Mouse (Mus musculus) hindbrain, embryonic 13.5 days (tissue): Measurements from ENCODE around the gene Atp6v0e2. TPM values are rescaled to one million over a fixed set of nuclear protein-coding genes. Genes with fewer than 3 reads are reported as not detected.
"Not testable (repeated sequence)": the region's sequence is repeated elsewhere in the genome, so short reads cannot be mapped to it uniquely, and the experiment has no call there.

Experiments
- ATAC-seq: fragments of 200-750 bp; cut with Nextera tagmentation; 2 replicates; pipeline ENCODE4 v1.8.0; 2017; ENCODE audit warnings: moderate TSS enrichment; ENCODE audit not compliant: low FRiP score
- H3K27ac ChIP-seq: fragments of 300-500 bp; sonication (generic); 2 replicates; pipeline ENCODE4 v1.5.1; 2015; ENCODE audit warnings: inconsistent platforms, mild to moderate bottlenecking, moderate library complexity
- H3K27me3 ChIP-seq: fragments of 300-500 bp; sonication (generic); 2 replicates; pipeline ENCODE4 v1.6.1; 2015; ENCODE audit warnings: mild to moderate bottlenecking, inconsistent platforms
- H3K36me3 ChIP-seq: fragments of 300-500 bp; sonication (generic); 2 replicates; pipeline ENCODE4 v1.6.1; 2015; ENCODE audit warnings: mild to moderate bottlenecking, inconsistent platforms
- H3K4me1 ChIP-seq: fragments of 300-500 bp; sonication (generic); replicated peaks from 2 replicates; pipeline ENCODE4 v1.6.1; 2015; ENCODE audit warnings: inconsistent platforms
- H3K4me2 ChIP-seq: fragments of 300-500 bp; sonication (generic); 2 replicates; pipeline ENCODE4 v1.6.1; 2015; ENCODE audit warnings: inconsistent platforms, mild to moderate bottlenecking, moderate library complexity
- H3K4me3 ChIP-seq: fragments of 300-500 bp; sonication (generic); 2 replicates; pipeline ENCODE4 v1.5.1; 2015; ENCODE audit warnings: mild to moderate bottlenecking, inconsistent platforms
- H3K9ac ChIP-seq: fragments of 300-500 bp; sonication (generic); 2 replicates; pipeline ENCODE4 v1.6.1; 2015; ENCODE audit warnings: mild to moderate bottlenecking, inconsistent platforms
- H3K9me3 ChIP-seq: fragments of 300-500 bp; sonication (generic); 2 replicates; pipeline ENCODE4 v1.6.1; 2016; ENCODE audit warnings: inconsistent platforms
- WGBS: fragments of 180-500 bp; shearing (Covaris S2); methylation state at CpG from one replicate; pipeline ENCODE4 v1.1.7; 2015; 5-methylcytosine and 5-hydroxymethylcytosine counted together
- polyA plus RNA-seq: library from polyadenylated mRNA; unstranded; fragments of >200 nt; fragmentation: Nextera tagmentation; extraction: Ambion mirVana; gene quantifications from 2 replicates; pipeline ENCODE4 v1.2.1, GENCODE M21; 2015

Atp6v0e2 gene
- polyA plus RNA-seq, 1 experiment from 2014 or later, result 184 TPM

- H3K9me3 ChIP-seq, H3K4me3 ChIP-seq: not testable (repeated sequence)
- WGBS, result 96% methylated on average over 16 of the region's 16 CpGs
Measured at GRCm38 (mm10) chr6:48524882-48525281, 12.5 kb upstream of the Atp6v0e2 start.

GRCm38 (mm10) chr6:48527901-48528300 is 9.5 kb upstream of the Atp6v0e2 start:
- H3K4me1 ChIP-seq, result no peaks in the 10 kb centered on the region
- no peak overlapping the region for H3K27ac ChIP-seq
- no peak overlapping the region for H3K4me3 ChIP-seq
- no peaks in the 10 kb centered on the region for H3K9me3 ChIP-seq
- H3K36me3 ChIP-seq, result peaks cover 46% of the 10 kb centered on the region
- H3K27me3 ChIP-seq, result no peaks in the 10 kb centered on the region
- H3K4me2 ChIP-seq, result no peak overlapping the region
- 87% methylated on average over 9 of the region's 9 CpGs for WGBS
- H3K9ac ChIP-seq, result no peak overlapping the region
- no peak for ATAC-seq

More at GRCm38 (mm10) chr6:48524882-48525281, 12.5 kb upstream of the Atp6v0e2 start:
- not testable (repeated sequence) for H3K4me1 ChIP-seq, H3K27me3 ChIP-seq, H3K9ac ChIP-seq, H3K4me2 ChIP-seq, H3K27ac ChIP-seq, ATAC-seq
- H3K36me3 ChIP-seq, result peaks cover 31% of the 10 kb centered on the region

- no peaks in the 10 kb centered on the region for H3K9me3 ChIP-seq
- H3K4me3 ChIP-seq, result no peak overlapping the region
- H3K9ac ChIP-seq, result peak overlapping the region; percentile 29; the same call in 1 of the 2 replicates
- no peak overlapping the region for H3K4me2 ChIP-seq
- no peaks in the 10 kb centered on the region for H3K27me3 ChIP-seq
- 79% methylated on average over 14 of the region's 14 CpGs for WGBS
- H3K36me3 ChIP-seq, result peaks cover 49% of the 10 kb centered on the region
- H3K27ac ChIP-seq, result no peak overlapping the region
- ATAC-seq, result no peak
- no peaks in the 10 kb centered on the region for H3K4me1 ChIP-seq
Measured at GRCm38 (mm10) chr6:48529261-48529660, 8.2 kb upstream of the Atp6v0e2 start.

- 82% methylated on average over 16 of the region's 16 CpGs for WGBS
Measured at GRCm38 (mm10) chr6:48529871-48530440, 7.5 kb upstream of the Atp6v0e2 start.

GRCm38 (mm10) chr6:48530862-48531261 is 6.6 kb upstream of the Atp6v0e2 start:
- H3K4me2 ChIP-seq, result no peak overlapping the region
- H3K9me3 ChIP-seq, result no peaks in the 10 kb centered on the region
- ATAC-seq, result no peak
- H3K9ac ChIP-seq, result no peak overlapping the region
- H3K4me3 ChIP-seq, result no peak overlapping the region
- no peaks in the 10 kb centered on the region for H3K4me1 ChIP-seq
- WGBS, result 69% methylated on average over 2 of the region's 2 CpGs
- H3K27ac ChIP-seq, result no peak overlapping the region
- H3K36me3 ChIP-seq, result peaks cover 42% of the 10 kb centered on the region
- H3K27me3 ChIP-seq, result no peaks in the 10 kb centered on the region

More at GRCm38 (mm10) chr6:48529871-48530440, 7.5 kb upstream of the Atp6v0e2 start:
- H3K27me3 ChIP-seq, result no peaks in the 10 kb centered on the region
- H3K9me3 ChIP-seq, result no peaks in the 10 kb centered on the region
- no peak for ATAC-seq
- no peak overlapping the region for H3K4me3 ChIP-seq
- no peak overlapping the region for H3K27ac ChIP-seq
- no peaks in the 10 kb centered on the region for H3K4me1 ChIP-seq
- peak overlapping the region; percentile 29; the same call in 1 of the 2 replicates for H3K9ac ChIP-seq
- no peak overlapping the region for H3K4me2 ChIP-seq
- peaks cover 48% of the 10 kb centered on the region for H3K36me3 ChIP-seq

GRCm38 (mm10) chr6:48533475-48533874 is 3.9 kb upstream of the Atp6v0e2 start:
- 87% methylated on average over 2 of the region's 2 CpGs for WGBS
- Histone ChIP-seq H3K36me3 (peaks cover 30% of the 10 kb centered on the region), H3K9ac (no peak overlapping the region), H3K4me1 (peaks cover 19% of the 10 kb centered on the region), H3K27ac (no peak overlapping the region), H3K4me2 (no peak overlapping the region), H3K9me3 (no peaks in the 10 kb centered on the region), H3K4me3 (no peak overlapping the region), H3K27me3 (no peaks in the 10 kb centered on the region)
- no peak for ATAC-seq

- ATAC-seq, result no peak
Measured at GRCm38 (mm10) chr6:48534913-48535312, 2.5 kb upstream of the Atp6v0e2 start.

GRCm38 (mm10) chr6:48536091-48536490 is 1.3 kb upstream of the Atp6v0e2 start:
- Histone ChIP-seq H3K4me3 (no peak overlapping the region), H3K9me3 (no peaks in the 10 kb centered on the region), H3K9ac (peak overlapping the region; percentile 92), H3K4me1 (peaks cover 35% of the 10 kb centered on the region), H3K27me3 (no peaks in the 10 kb centered on the region), H3K36me3 (peaks cover 25% of the 10 kb centered on the region), H3K4me2 (no peak overlapping the region), H3K27ac (no peak overlapping the region)
- no peak for ATAC-seq
- WGBS, result 76% methylated on average over 4 of the region's 4 CpGs

More at GRCm38 (mm10) chr6:48534913-48535312, 2.5 kb upstream of the Atp6v0e2 start:
- Histone ChIP-seq H3K36me3 (peaks cover 21% of the 10 kb centered on the region), H3K9ac (no peak overlapping the region), H3K27me3 (no peaks in the 10 kb centered on the region), H3K4me2 (no peak overlapping the region), H3K4me1 (peaks cover 32% of the 10 kb centered on the region), H3K4me3 (no peak overlapping the region), H3K27ac (no peak overlapping the region), H3K9me3 (no peaks in the 10 kb centered on the region)
- 85% methylated on average over 8 of the region's 8 CpGs for WGBS

- H3K27ac ChIP-seq, result no peak overlapping the region
- no peak for ATAC-seq
- no peaks in the 10 kb centered on the region for H3K9me3 ChIP-seq
- 73% methylated on average over 4 of the region's 5 CpGs for WGBS
- no peaks in the 10 kb centered on the region for H3K27me3 ChIP-seq
- peak overlapping the region; percentile 89 for H3K4me2 ChIP-seq
- H3K36me3 ChIP-seq, result peaks cover 33% of the 10 kb centered on the region
- H3K9ac ChIP-seq, result peak overlapping the region; percentile 92
- H3K4me1 ChIP-seq, result peaks cover 38% of the 10 kb centered on the region
- peak overlapping the region; percentile 70 for H3K4me3 ChIP-seq
Measured at GRCm38 (mm10) chr6:48538841-48539737, 1.7 kb downstream of the Atp6v0e2 start.

- peaks cover 33% of the 10 kb centered on the region for H3K36me3 ChIP-seq
- peak overlapping the region; percentile 19; the same call in 1 of the 2 replicates for H3K9ac ChIP-seq
- no peak overlapping the region for H3K4me3 ChIP-seq
- no peaks in the 10 kb centered on the region for H3K27me3 ChIP-seq
- peaks cover 38% of the 10 kb centered on the region for H3K4me1 ChIP-seq
- ATAC-seq, result no peak
- 74% methylated on average over 5 of the region's 5 CpGs for WGBS
- no peak overlapping the region for H3K27ac ChIP-seq
- no peak overlapping the region for H3K4me2 ChIP-seq
- H3K9me3 ChIP-seq, result no peaks in the 10 kb centered on the region
Measured at GRCm38 (mm10) chr6:48539860-48540259, 2.4 kb downstream of the Atp6v0e2 start.

- WGBS, result 73% methylated on average over 3 of the region's 3 CpGs
Measured at GRCm38 (mm10) chr6:48540721-48541120, 3.3 kb downstream of the Atp6v0e2 start.

GRCm38 (mm10) chr6:48541560-48542450 is 4.4 kb downstream of the Atp6v0e2 start:
- Histone ChIP-seq H3K27me3 (no peaks in the 10 kb centered on the region), H3K4me3 (no peak overlapping the region), H3K9ac (no peak overlapping the region), H3K36me3 (peaks cover 33% of the 10 kb centered on the region), H3K27ac (no peak overlapping the region), H3K4me2 (no peak overlapping the region), H3K9me3 (no peaks in the 10 kb centered on the region), H3K4me1 (peaks cover 30% of the 10 kb centered on the region)
- WGBS, result 60% methylated on average over 7 of the region's 7 CpGs
- ATAC-seq, result no peak

More at GRCm38 (mm10) chr6:48540721-48541120, 3.3 kb downstream of the Atp6v0e2 start:
- Histone ChIP-seq H3K27me3 (no peaks in the 10 kb centered on the region), H3K9me3 (no peaks in the 10 kb centered on the region), H3K9ac (peak overlapping the region; percentile 29; the same call in 1 of the 2 replicates), H3K27ac (no peak overlapping the region), H3K4me3 (no peak overlapping the region), H3K36me3 (peaks cover 33% of the 10 kb centered on the region), H3K4me2 (no peak overlapping the region), H3K4me1 (peaks cover 38% of the 10 kb centered on the region)
- ATAC-seq, result no peak
